Mouse (Mus musculus): ENCODE measurements around the gene Nup214. TPM values are rescaled to one million over a fixed set of nuclear protein-coding genes. Genes with fewer than 3 reads are reported as not detected.

Nup214 gene
- polyA plus RNA-seq, 1 experiment from 2014 or later = 58.8 TPM

DNA sequence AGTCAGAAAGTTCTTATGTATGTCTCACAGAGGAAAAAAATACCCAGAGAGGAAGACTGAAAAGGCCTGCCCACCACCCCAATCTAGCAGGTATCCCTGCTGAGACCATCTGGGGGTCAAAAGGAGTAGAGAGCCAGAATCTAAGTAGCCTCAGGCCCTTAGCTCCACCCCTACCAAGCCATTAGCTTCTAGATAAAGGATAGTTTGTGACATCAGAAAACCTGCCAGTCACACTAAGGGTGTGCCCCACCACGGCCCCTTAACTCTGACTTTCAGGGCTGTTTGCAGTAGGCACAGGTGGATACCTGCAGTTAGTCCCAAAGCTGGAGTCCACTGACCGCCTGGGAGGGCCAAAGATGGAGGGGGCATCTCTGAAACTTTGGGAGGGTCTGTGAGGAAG lies 111.0 kb downstream of the Nup214 start:
- Histone ChIP-seq H3K4me3 (replicated peaks; ENCODE audit: low read length) (no peak overlapping the region), H3K27ac (ENCODE audit: low read length) (no peak overlapping the region), H3K9me3 (replicated peaks; ENCODE audit: control insufficient read depth, low read length) (no peaks in the 10 kb centered on the region), H3K36me3 (ENCODE audit: control insufficient read depth, insufficient read depth, low read length) (no peaks in the 10 kb centered on the region), H3K9ac (ENCODE audit: low read length) (no peak overlapping the region), H3K4me1 (ENCODE audit: control insufficient read depth, insufficient read depth, low read length) (peaks cover 13% of the 10 kb centered on the region; the same call in 1 of the 2 replicates), H3K27me3 (ENCODE audit: control insufficient read depth, insufficient read depth, low read length) (peaks cover 65% of the 10 kb centered on the region), H3K4me2 (ENCODE audit: low read depth, low read length) (no peak overlapping the region)
- ATAC-seq (ENCODE audit: insufficient read depth, low FRiP score) = no peak
- 62% methylated on average over 2 of the region's 2 CpGs for whole genome bisulfite sequencing

DNA sequence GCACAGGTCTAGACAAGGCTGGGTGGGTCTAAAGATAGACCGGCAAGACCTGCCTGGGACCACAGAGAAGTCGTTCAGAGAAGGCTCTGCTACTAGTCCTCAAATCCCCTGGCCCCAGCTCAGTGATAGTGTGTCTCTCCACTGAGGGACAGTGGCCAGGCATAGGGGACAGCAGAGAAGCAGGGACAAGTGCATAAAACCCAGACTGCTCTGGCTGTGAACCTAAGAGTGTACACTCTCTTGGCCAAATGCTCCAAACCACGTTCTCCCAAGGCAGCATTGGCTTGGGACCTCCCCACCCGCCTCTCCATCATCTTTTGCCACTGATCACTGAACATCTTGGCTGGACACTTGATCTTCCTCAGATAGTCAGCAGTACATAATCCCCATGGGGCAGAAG lies 113.4 kb downstream of the Nup214 start:
- 59% methylated on average over 4 of the region's 4 CpGs for WGBS
- no peak for ATAC-seq (ENCODE audit: insufficient read depth, low FRiP score)
- no peak overlapping the region for H3K4me2 ChIP-seq (ENCODE audit: low read depth, low read length)
- H3K9me3 ChIP-seq (replicated peaks; ENCODE audit: control insufficient read depth, low read length) = no peaks in the 10 kb centered on the region
- peaks cover 13% of the 10 kb centered on the region; the same call in 1 of the 2 replicates for H3K4me1 ChIP-seq (ENCODE audit: control insufficient read depth, insufficient read depth, low read length)
- no peak overlapping the region for H3K4me3 ChIP-seq (replicated peaks; ENCODE audit: low read length)
- peaks cover 52% of the 10 kb centered on the region for H3K27me3 ChIP-seq (ENCODE audit: control insufficient read depth, insufficient read depth, low read length)
- no peaks in the 10 kb centered on the region for H3K36me3 ChIP-seq (ENCODE audit: control insufficient read depth, insufficient read depth, low read length)
- no peak overlapping the region for H3K9ac ChIP-seq (ENCODE audit: low read length)
- no peak overlapping the region for H3K27ac ChIP-seq (ENCODE audit: low read length)

DNA sequence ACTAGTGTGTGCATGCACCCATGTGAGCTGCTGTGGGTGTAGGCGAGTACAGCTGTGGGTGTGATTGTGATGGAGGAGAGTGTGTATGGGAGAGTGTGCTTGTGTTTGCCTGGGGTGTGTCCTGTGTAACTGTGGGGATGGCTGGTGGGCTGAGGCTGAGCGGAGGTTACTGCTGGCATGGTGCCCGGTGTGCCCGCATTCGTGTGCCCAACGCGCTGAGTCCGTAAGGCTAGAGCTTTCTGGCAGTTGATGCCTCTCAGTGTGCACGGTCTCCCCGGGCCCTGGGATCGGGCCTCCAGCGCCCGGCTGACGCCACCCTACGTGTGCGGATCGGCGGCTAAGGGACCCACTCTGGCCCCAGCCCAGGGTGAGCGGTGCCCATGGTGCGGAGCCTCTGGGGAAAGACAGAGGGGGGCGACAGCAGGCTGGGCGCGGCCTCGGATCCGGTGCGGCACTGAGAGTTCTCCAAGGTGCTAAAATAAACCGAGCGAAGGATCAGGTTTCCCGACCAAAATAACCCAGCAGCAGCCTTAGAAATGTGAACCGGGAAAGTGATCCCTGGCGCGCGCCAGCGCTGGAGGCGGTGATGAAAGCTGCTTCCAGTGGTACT lies 114.2 kb downstream of the Nup214 start:
- H3K36me3 ChIP-seq (ENCODE audit: control insufficient read depth, insufficient read depth, low read length) = no peaks in the 10 kb centered on the region
- peak overlapping the region; percentile 25 for H3K4me3 ChIP-seq (replicated peaks; ENCODE audit: low read length)
- H3K9ac ChIP-seq (ENCODE audit: low read length) = peak overlapping the region; percentile 48
- H3K4me1 ChIP-seq (ENCODE audit: control insufficient read depth, insufficient read depth, low read length) = peaks cover 7% of the 10 kb centered on the region; the same call in 1 of the 2 replicates
- no peaks in the 10 kb centered on the region for H3K9me3 ChIP-seq (replicated peaks; ENCODE audit: control insufficient read depth, low read length)
- H3K27me3 ChIP-seq (ENCODE audit: control insufficient read depth, insufficient read depth, low read length) = peaks cover 44% of the 10 kb centered on the region
- no peak for ATAC-seq (ENCODE audit: insufficient read depth, low FRiP score)
- H3K27ac ChIP-seq (ENCODE audit: low read length) = no peak overlapping the region
- WGBS = 5% methylated on average over 35 of the region's 35 CpGs
- H3K4me2 ChIP-seq (ENCODE audit: low read depth, low read length) = peak overlapping the region; percentile 48

DNA sequence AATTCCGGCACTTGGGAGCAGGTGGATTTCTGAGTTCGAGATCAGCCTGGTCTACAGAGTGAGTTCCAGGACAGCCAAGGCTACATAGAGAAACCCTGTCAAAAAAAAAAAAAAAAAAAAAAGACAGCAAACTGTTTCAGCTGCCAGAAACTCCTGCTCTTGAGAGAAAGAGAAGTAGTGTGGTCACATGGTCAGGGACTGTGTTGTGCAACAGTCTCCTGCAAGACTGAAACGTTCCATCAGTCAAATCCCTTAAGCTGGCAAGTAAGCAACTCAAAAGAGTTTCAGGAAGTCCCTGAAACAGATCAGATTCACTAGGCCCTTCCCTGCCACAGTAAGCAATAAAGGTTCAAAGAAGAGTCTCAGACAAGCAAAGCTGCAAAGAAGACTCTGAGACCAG lies 115.4 kb downstream of the Nup214 start:
- peaks cover 7% of the 10 kb centered on the region; the same call in 1 of the 2 replicates for H3K4me1 ChIP-seq (ENCODE audit: control insufficient read depth, insufficient read depth, low read length)
- no peak overlapping the region for H3K4me2 ChIP-seq (ENCODE audit: low read depth, low read length)
- H3K36me3 ChIP-seq (ENCODE audit: control insufficient read depth, insufficient read depth, low read length) = no peaks in the 10 kb centered on the region
- no peak overlapping the region for H3K9ac ChIP-seq (ENCODE audit: low read length)
- no peak overlapping the region for H3K27ac ChIP-seq (ENCODE audit: low read length)
- no peaks in the 10 kb centered on the region for H3K9me3 ChIP-seq (replicated peaks; ENCODE audit: control insufficient read depth, low read length)
- peaks cover 32% of the 10 kb centered on the region for H3K27me3 ChIP-seq (ENCODE audit: control insufficient read depth, insufficient read depth, low read length)
- ATAC-seq (ENCODE audit: insufficient read depth, low FRiP score) = no peak
- 62% methylated on average over 3 of the region's 3 CpGs for WGBS
- no peak overlapping the region for H3K4me3 ChIP-seq (replicated peaks; ENCODE audit: low read length)

DNA sequence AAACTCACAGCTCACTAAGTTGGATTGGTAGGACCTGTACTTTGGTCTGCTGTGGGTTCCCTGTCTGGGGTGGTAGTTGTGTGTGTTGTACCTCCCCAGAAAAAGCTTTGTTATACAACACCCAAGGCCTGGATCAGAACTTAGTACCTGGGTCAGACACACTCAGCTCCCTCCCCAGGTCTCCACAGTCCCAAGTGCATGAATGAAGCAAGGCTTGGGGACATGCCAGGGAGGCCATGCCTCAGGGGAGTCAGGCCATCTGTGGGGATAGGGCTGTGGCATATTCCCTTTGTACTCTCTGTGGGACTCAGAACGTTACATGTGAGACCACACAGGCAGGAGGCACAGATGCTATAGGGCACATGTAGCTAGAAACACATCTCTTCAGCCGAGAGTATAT lies 115.9 kb downstream of the Nup214 start:
- Histone ChIP-seq H3K9ac (ENCODE audit: low read length) (no peak overlapping the region), H3K9me3 (replicated peaks; ENCODE audit: control insufficient read depth, low read length) (no peaks in the 10 kb centered on the region), H3K4me2 (ENCODE audit: low read depth, low read length) (no peak overlapping the region), H3K27ac (ENCODE audit: low read length) (no peak overlapping the region), H3K36me3 (ENCODE audit: control insufficient read depth, insufficient read depth, low read length) (no peaks in the 10 kb centered on the region), H3K4me3 (replicated peaks; ENCODE audit: low read length) (no peak overlapping the region), H3K27me3 (ENCODE audit: control insufficient read depth, insufficient read depth, low read length) (peaks cover 27% of the 10 kb centered on the region), H3K4me1 (ENCODE audit: control insufficient read depth, insufficient read depth, low read length) (peaks cover 7% of the 10 kb centered on the region; the same call in 1 of the 2 replicates)
- WGBS = 74% methylated on average over 2 of the region's 2 CpGs
- no peak for ATAC-seq (ENCODE audit: insufficient read depth, low FRiP score)

DNA sequence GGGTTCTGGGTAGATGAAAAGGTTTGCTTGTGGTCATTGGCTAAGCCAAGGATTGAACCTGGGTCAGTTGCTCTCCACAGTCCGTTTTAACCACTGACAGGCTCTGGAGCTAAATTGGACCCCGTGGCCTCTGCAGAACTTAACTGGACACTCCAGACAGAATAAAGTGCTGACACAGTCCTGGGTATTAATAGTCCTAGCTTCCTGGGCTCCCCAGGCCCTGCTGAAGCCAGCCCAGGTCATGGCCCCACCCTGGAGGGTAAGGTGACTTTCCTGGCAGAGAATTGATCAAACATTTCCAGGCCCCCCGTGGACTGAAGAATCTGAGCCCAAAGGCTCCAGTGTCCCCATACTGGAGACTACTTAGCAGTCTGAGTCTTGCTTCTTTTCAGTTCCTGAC lies 117.7 kb downstream of the Nup214 start:
- ATAC-seq (ENCODE audit: insufficient read depth, low FRiP score) = no peak
- Histone ChIP-seq H3K9ac (ENCODE audit: low read length) (no peak overlapping the region), H3K27ac (ENCODE audit: low read length) (no peak overlapping the region), H3K36me3 (ENCODE audit: control insufficient read depth, insufficient read depth, low read length) (no peaks in the 10 kb centered on the region), H3K9me3 (replicated peaks; ENCODE audit: control insufficient read depth, low read length) (no peaks in the 10 kb centered on the region), H3K4me2 (ENCODE audit: low read depth, low read length) (no peak overlapping the region), H3K4me1 (ENCODE audit: control insufficient read depth, insufficient read depth, low read length) (peaks cover 9% of the 10 kb centered on the region; the same call in 1 of the 2 replicates), H3K4me3 (replicated peaks; ENCODE audit: low read length) (no peak overlapping the region), H3K27me3 (ENCODE audit: control insufficient read depth, insufficient read depth, low read length) (peaks cover 20% of the 10 kb centered on the region)
- WGBS = 52% methylated on average over 3 of the region's 3 CpGs

DNA sequence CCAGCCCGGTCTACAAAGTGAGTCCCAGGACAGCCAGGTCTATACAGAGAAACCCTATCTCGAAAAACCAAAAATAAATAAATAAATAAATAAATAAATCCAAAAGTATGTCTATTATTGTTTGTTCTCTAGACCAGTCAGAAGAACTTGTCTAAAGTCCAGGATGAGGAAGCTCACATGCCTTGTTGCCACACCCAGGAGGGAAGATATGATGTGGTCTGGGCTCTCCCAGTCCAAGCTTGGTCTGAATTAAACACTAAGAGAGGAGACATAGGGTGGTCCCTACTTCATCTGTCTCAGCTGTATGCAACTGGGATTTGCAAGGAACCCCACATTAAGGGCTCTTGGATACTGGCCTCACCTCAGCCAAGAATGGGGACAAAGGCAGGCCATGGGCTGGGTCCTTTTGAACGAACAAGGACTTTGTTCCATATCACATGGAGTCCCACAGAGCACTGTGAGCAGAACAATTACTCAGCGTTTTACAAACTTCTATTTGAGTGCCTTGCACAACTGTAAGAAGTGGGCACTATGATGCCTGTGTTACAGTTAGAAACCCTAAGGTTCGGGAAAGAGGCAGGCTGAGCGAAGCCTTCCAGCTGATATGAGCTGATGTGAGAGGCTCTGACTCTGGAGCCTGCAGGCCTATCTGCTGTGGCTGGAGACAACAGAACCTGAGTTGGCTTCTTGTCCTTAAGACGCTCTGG lies 119.9 kb downstream of the Nup214 start:
- WGBS = 83% methylated on average over 7 of the region's 7 CpGs
- ATAC-seq (ENCODE audit: insufficient read depth, low FRiP score) = no peak; the same call in 1 of the 2 replicates
- H3K36me3 ChIP-seq (ENCODE audit: control insufficient read depth, insufficient read depth, low read length) = no peaks in the 10 kb centered on the region
- peaks cover 2% of the 10 kb centered on the region; the same call in 1 of the 2 replicates for H3K27me3 ChIP-seq (ENCODE audit: control insufficient read depth, insufficient read depth, low read length)
- H3K9me3 ChIP-seq (replicated peaks; ENCODE audit: control insufficient read depth, low read length) = no peaks in the 10 kb centered on the region
- H3K9ac ChIP-seq (ENCODE audit: low read length) = no peak overlapping the region
- H3K4me3 ChIP-seq (replicated peaks; ENCODE audit: low read length) = no peak overlapping the region
- no peak overlapping the region for H3K27ac ChIP-seq (ENCODE audit: low read length)
- 0 out of 2 replicates have a peak, but pooled peaks cover 2% of the 10 kb centered on the region for H3K4me1 ChIP-seq (ENCODE audit: control insufficient read depth, insufficient read depth, low read length)
- H3K4me2 ChIP-seq (ENCODE audit: low read depth, low read length) = no peak overlapping the region

DNA sequence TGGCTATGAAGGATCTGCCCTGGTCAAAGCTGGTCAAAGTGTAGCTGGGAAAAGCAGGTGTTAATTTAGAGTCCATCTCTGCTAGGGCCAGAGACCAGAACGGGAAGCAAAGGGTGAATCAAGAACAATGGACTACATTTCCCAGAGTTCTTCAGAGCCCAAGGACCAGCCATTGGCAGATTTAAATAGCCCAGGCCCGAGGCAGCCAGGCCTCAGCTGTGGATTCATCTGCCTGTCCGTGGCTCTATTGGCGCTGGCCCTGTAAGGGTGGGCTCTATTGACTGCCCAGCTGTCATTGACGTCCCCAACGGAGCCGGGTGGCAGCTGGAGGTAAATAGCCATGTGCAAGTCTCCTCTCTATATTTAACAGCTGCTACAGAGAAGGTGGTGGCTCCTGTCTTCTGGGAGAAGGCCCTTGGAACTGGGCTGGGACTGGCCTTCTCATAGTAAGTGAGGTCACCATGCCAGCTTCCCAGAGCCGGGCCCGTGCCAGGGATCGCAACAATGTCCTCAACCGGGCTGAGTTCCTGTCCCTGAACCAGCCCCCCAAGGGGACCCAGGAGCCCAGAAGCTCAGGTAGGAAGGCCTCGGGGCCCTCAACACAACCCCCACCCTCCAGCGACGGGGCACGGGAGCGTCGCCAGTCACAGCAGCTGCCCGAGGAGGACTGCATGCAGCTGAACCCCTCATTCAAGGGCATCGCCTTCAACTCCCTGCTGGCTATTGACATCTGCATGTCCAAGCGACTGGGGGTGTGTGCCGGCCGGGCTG lies 121.3 kb downstream of the Nup214 start, which contains the start of gene Plpp7:
Gene Plpp7, plus strand, starts transcription at position 178 of the 771 bp plus-strand sequence.
- Histone ChIP-seq H3K27ac (ENCODE audit: low read length) (no peak within 1 kb of the TSS), H3K9ac (ENCODE audit: low read length) (peak within 1 kb of the TSS; percentile 71), H3K4me3 (replicated peaks; ENCODE audit: low read length) (peak within 1 kb of the TSS; percentile 41), H3K36me3 (ENCODE audit: control insufficient read depth, insufficient read depth, low read length) (no peaks in the 10 kb centered on the region), H3K4me1 (ENCODE audit: control insufficient read depth, insufficient read depth, low read length) (0 out of 2 replicates have a peak, but pooled peaks cover 2% of the 10 kb centered on the region), H3K27me3 (ENCODE audit: control insufficient read depth, insufficient read depth, low read length) (no peaks in the 10 kb centered on the region; the same call in 1 of the 2 replicates), H3K4me2 (ENCODE audit: low read depth, low read length) (peak within 1 kb of the TSS; percentile 49), H3K9me3 (replicated peaks; ENCODE audit: control insufficient read depth, low read length) (no peaks in the 10 kb centered on the region)
- peak; percentile 48; the same call in 1 of the 2 replicates for ATAC-seq (ENCODE audit: insufficient read depth, low FRiP score)
- 49% methylated on average over 22 of the region's 22 CpGs for WGBS

DNA sequence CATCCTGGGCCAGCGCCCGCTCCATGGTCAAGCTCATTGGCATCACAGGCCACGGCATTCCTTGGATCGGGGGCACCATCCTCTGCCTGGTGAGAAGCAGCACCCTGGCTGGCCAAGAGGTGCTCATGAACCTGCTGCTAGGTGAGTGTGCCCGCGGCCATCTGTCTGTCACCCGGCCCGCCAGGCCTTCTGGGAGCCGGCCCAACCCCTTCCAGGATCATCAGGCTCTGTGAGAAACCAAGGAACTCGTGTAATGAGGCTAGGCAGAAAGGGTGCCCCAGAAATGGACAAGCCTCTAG lies 121.8 kb downstream of the Nup214 start:
- H3K4me2 ChIP-seq (ENCODE audit: low read depth, low read length) = peak overlapping the region; percentile 49
- H3K27ac ChIP-seq (ENCODE audit: low read length) = no peak overlapping the region
- no peak for ATAC-seq (ENCODE audit: insufficient read depth, low FRiP score)
- 79% methylated on average over 10 of the region's 10 CpGs for whole genome bisulfite sequencing
- H3K4me1 ChIP-seq (ENCODE audit: control insufficient read depth, insufficient read depth, low read length) = 0 out of 2 replicates have a peak, but pooled peaks cover 2% of the 10 kb centered on the region
- H3K9me3 ChIP-seq (replicated peaks; ENCODE audit: control insufficient read depth, low read length) = no peaks in the 10 kb centered on the region
- peak overlapping the region; percentile 71 for H3K9ac ChIP-seq (ENCODE audit: low read length)
- peak overlapping the region; percentile 41 for H3K4me3 ChIP-seq (replicated peaks; ENCODE audit: low read length)
- H3K36me3 ChIP-seq (ENCODE audit: control insufficient read depth, insufficient read depth, low read length) = no peaks in the 10 kb centered on the region
- H3K27me3 ChIP-seq (ENCODE audit: control insufficient read depth, insufficient read depth, low read length) = no peaks in the 10 kb centered on the region
